Comparison of ENCODE assay signal across 37 mouse cellular contexts in the genomic region with DNA sequence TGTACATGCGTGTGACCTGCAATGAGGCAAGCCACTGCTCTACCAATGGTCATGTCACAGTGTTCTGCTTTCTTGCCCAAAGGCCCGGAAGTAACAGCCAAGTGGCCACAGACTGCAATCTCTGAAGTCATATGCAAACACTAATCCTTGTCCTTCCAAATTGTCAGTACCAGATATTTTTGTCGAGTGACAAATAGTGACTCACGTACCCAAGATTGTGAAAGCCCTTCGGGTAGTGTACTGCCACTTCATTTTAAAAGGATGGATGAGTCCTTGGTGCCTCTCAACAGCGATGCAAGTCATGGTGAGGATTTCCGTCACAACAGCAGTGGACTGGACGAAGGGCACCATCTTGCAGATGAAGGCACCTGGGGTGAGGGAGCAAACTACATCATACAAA. TPM values are rescaled to one million over a fixed set of nuclear protein-coding genes. Genes with fewer than 3 reads are reported as not detected.
DNase-seq lines count a peak whose midpoint lies in the region; ATAC-seq and TF ChIP-seq lines count a peak whose summit lies in the region.
"Had no signal": no experiment of that assay in that cellular context is flagged by ENCODE, and none has a peak within 500 bp of the region (broad histone marks: within the 10 kb centered on the region; RNA-seq: fewer than 3 reads in every experiment).

No protein-coding gene starts in this region.

- H3K36me3 ChIP-seq in myocyte (ENCODE audit: control insufficient read depth, insufficient read depth): no peaks in the 10 kb centered on the region
- H3K36me3 ChIP-seq: embryonic facial prominence, embryonic 10.5 days; embryonic facial prominence, embryonic 15.5 days; heart, embryonic 13.5 days; hindbrain, embryonic 10.5 days; hindbrain, embryonic 15.5 days; liver, embryonic 13.5 days; neural tube, embryonic 15.5 days; stomach, embryonic 15.5 days had no signal

- TF ChIP-seq POLR2A in myocyte (IDR thresholded peaks at IDR 0.05; ENCODE audit: insufficient read length, low read depth): no peak

- no peaks in the 10 kb centered on the region for H3K27me3 ChIP-seq in myocyte (ENCODE audit: control insufficient read depth, insufficient read depth, insufficient read length)
- H3K27me3 ChIP-seq: embryonic facial prominence, embryonic 15.5 days; heart, embryonic 13.5 days; hindbrain, embryonic 15.5 days; liver, embryonic 13.5 days; neural tube, embryonic 15.5 days; stomach, embryonic 15.5 days had no signal

- DNase-seq in 416B (ENCODE audit: low read depth): peak; percentile 90
- peak; percentile 63 for DNase-seq in Muller cell, postnatal 12 days (ENCODE audit: inconsistent ontology term)
- DNase-seq in adrenal gland, postnatal 36 days: peak; percentile 36 to 47
- DNase-seq in urinary bladder, postnatal 25 days (ENCODE audit: low spot score): no peak
- DNase-seq in liver: no peak
- DNase-seq: cerebellum, adult 2 months; cerebellum, postnatal 14 days; gastrocnemius, adult 2 months; gastrocnemius, postnatal 36 days; heart, adult 18-20 months; heart, postnatal 10 days; kidney, adult 11 months; kidney, postnatal 4 days; left cerebral cortex, postnatal 4 days; liver, embryonic 13.5 days; lung, adult 18-20 months; lung, postnatal 4 days; midbrain, embryonic 14.5 days; retina, postnatal 1 day; right cerebral cortex, postnatal 14 days had no signal

- no peak for ATAC-seq in erythroid progenitor cell, adult 5-6 weeks (replicated peaks; ENCODE audit: low FRiP score, poor library complexity, severe bottlenecking)
- ATAC-seq: CD4-positive, CD25-positive, alpha-beta regulatory T cell, adult 4 months; forebrain, embryonic 16.5 days; inflammation-experienced regulatory T-cells, adult 6 months; lung, postnatal 0 days had no signal

- H3K4me3 ChIP-seq in myocyte: no peak overlapping the region
- H3K4me3 ChIP-seq: embryonic facial prominence, embryonic 10.5 days; embryonic facial prominence, embryonic 15.5 days; gastrocnemius, adult 2 months; heart, embryonic 13.5 days; hindbrain, embryonic 10.5 days; hindbrain, embryonic 15.5 days; liver, embryonic 13.5 days; neural tube, embryonic 15.5 days; stomach, embryonic 15.5 days had no signal

- no peak overlapping the region for H3ac ChIP-seq in myocyte (ENCODE audit: control insufficient read depth, insufficient read length)

- H3K79me2 ChIP-seq in myocyte (ENCODE audit: control insufficient read depth, insufficient read depth): no peaks in the 10 kb centered on the region

- H3K4me2 ChIP-seq in myocyte (ENCODE audit: low read depth): peak overlapping the region; percentile 32
- H3K4me2 ChIP-seq: embryonic facial prominence, embryonic 15.5 days; heart, embryonic 13.5 days; hindbrain, embryonic 15.5 days; liver, embryonic 13.5 days; neural tube, embryonic 15.5 days; stomach, embryonic 15.5 days had no signal

TF ChIP-seq in myocyte, 11 proteins besides CTCF, POLR2A, EP300 and RAD21:
- TF ChIP-seq TCF3 (IDR thresholded peaks at IDR 0.05; ENCODE audit: insufficient read length, low read depth) (no peak), REST (IDR thresholded peaks at IDR 0.05; ENCODE audit: insufficient read depth, insufficient read length) (no peak), MYOG (IDR thresholded peaks at IDR 0.05; ENCODE audit: control insufficient read depth in 1 of 3, insufficient read depth in 1 of 3, insufficient read length in 2 of 3, low read depth in 2 of 3) (no peak), MAX (IDR thresholded peaks at IDR 0.05; ENCODE audit: low read depth) (no peak), CEBPB (IDR thresholded peaks at IDR 0.05; ENCODE audit: insufficient read depth, poor library complexity, severe bottlenecking) (no peak), MYOD1 (IDR thresholded peaks at IDR 0.05; ENCODE audit: control insufficient read depth in 1 of 3, insufficient read length in 2 of 3, low read depth in 2 of 3) (no peak), USF1 (IDR thresholded peaks at IDR 0.05; ENCODE audit: low read depth) (no peak), POLR2AphosphoS2 (IDR thresholded peaks at IDR 0.05; ENCODE audit: insufficient read length, low read depth) (no peak), SRF (IDR thresholded peaks at IDR 0.05; ENCODE audit: control insufficient read depth, insufficient read length, low read depth) (no peak), E2F4 (IDR thresholded peaks at IDR 0.05; ENCODE audit: insufficient read depth) (no peak), TCF12 (IDR thresholded peaks at IDR 0.05; ENCODE audit: insufficient read depth, poor library complexity, severe bottlenecking) (no peak)

RNA-seq across cellular contexts. Expression of gene Qrfpr, which starts 32.9 kb away (rescaled TPM):
- total RNA-seq in adrenal gland, postnatal 36 days (2021): not detected
- polyA plus RNA-seq in myocyte (2012; fragmentation: generic; extraction: Trizol): not detected
- not detected in 2 replicates for total RNA-seq in erythroid progenitor cell, adult 5-6 weeks (2015; ENCODE audit: low replicate concordance)
- not detected in 2 replicates for total RNA-seq in erythroid progenitor cell, adult 5-6 weeks (2017; ENCODE audit: low replicate concordance)
- total RNA-seq: gastrocnemius, adult 2 months; gastrocnemius, postnatal 36 days; heart, adult 18-20 months; heart, postnatal 10 days; megakaryocyte-erythroid progenitor cell, adult 5-6 weeks; monocyte, adult 5-6 weeks had no signal
- polyA plus RNA-seq: CD4-positive, CD25-positive, alpha-beta regulatory T cell, adult 4 months; embryonic facial prominence, embryonic 10.5 days; hindbrain, embryonic 10.5 days; inflammation-experienced regulatory T-cells, adult 6 months; kidney, postnatal 0 days; liver, embryonic 13.5 days; small intestine, adult 2 months had no signal

RNA-seq across cellular contexts. Expression of gene D3Ertd254e, which starts 38.4 kb away (rescaled TPM):
- 1 to 10 TPM; 7.2 to 7.6 TPM for total RNA-seq in adrenal gland, postnatal 36 days (2021)
- polyA plus RNA-seq in myocyte (2012; fragmentation: generic; extraction: Trizol): 1.0 TPM
- 0.84 and 1.8 TPM in 2 replicates for total RNA-seq in erythroid progenitor cell, adult 5-6 weeks (2015; ENCODE audit: low replicate concordance)
- total RNA-seq in erythroid progenitor cell, adult 5-6 weeks (2017; ENCODE audit: low replicate concordance): 0.64 and 0.68 TPM in 2 replicates

Comparison
In these comparisons a context has a peak if more than half of its experiments do, and no peak if none do; other contexts are left out.
1. DNase-seq: peak in 416B (single experiment), Muller cell, postnatal 12 days (single experiment) and adrenal gland, postnatal 36 days (2 of 2); none in urinary bladder, postnatal 25 days (single experiment) and liver (single experiment).